Mouse (Mus musculus) midbrain, embryonic 16.5 days (tissue): ENCODE measurements around the gene Trpv2. TPM values are rescaled to one million over a fixed set of nuclear protein-coding genes. Genes with fewer than 3 reads are reported as not detected.

Experiments
- ATAC-seq: fragments of 200-750 bp; cut with Nextera tagmentation; 2 replicates; pipeline ENCODE4 v1.8.0; 2017; ENCODE audit warnings: moderate TSS enrichment
- H3K27ac ChIP-seq: fragments of 300-500 bp; sonication (generic); 2 replicates; pipeline ENCODE4 v1.5.1; 2014; ENCODE audit warnings: mild to moderate bottlenecking, low read length, mixed read lengths
- H3K27me3 ChIP-seq: fragments of 300-500 bp; sonication (generic); 2 replicates; pipeline ENCODE4 v1.6.1; 2014; ENCODE audit warnings: low read depth, low read length, mixed read lengths; ENCODE audit not compliant: control insufficient read depth, insufficient read depth
- H3K36me3 ChIP-seq: fragments of 300-500 bp; sonication (generic); 2 replicates; pipeline ENCODE4 v1.6.1; 2014; ENCODE audit warnings: mild to moderate bottlenecking, low read length, moderate library complexity, mixed read lengths; ENCODE audit not compliant: control insufficient read depth, insufficient read depth
- H3K4me1 ChIP-seq: fragments of 300-500 bp; sonication (generic); 2 replicates; pipeline ENCODE4 v1.6.1; 2014; ENCODE audit warnings: mild to moderate bottlenecking, low read length, mixed read lengths; ENCODE audit not compliant: control insufficient read depth, insufficient read depth
- H3K4me2 ChIP-seq: fragments of 300-500 bp; sonication (generic); 2 replicates; pipeline ENCODE4 v1.6.1; 2014; ENCODE audit warnings: mild to moderate bottlenecking, low read length, mixed read lengths
- H3K4me3 ChIP-seq: fragments of 300-500 bp; sonication (generic); 2 replicates; pipeline ENCODE4 v1.5.1; 2014; ENCODE audit warnings: low read depth, mild to moderate bottlenecking, low read length, moderate library complexity, mixed read lengths
- H3K9ac ChIP-seq: fragments of 300-500 bp; sonication (generic); 2 replicates; pipeline ENCODE4 v1.6.1; 2014; ENCODE audit warnings: low read depth, low read length, mixed read lengths
- H3K9me3 ChIP-seq: fragments of 300-500 bp; sonication (generic); replicated peaks from 2 replicates; pipeline ENCODE4 v1.6.1; 2014; ENCODE audit warnings: mild to moderate bottlenecking, low read length, mixed read lengths; ENCODE audit not compliant: control insufficient read depth, poor library complexity, severe bottlenecking
- WGBS: fragments of 180-500 bp; shearing (Covaris S2); extraction: QIAGEN DNeasy Blood & Tissue Kit; methylation state at CpG from one replicate; pipeline ENCODE4 v1.1.7; 2014; 5-methylcytosine and 5-hydroxymethylcytosine counted together
- polyA plus RNA-seq: library from polyadenylated mRNA; unstranded; fragments of >200 nt; fragmentation: Nextera tagmentation; extraction: Ambion mirVana; gene quantifications from 2 replicates; pipeline ENCODE4 v1.2.1, GENCODE M21; 2015

Gene Trpv2
- polyA plus RNA-seq, 1 experiment from 2014 or later: 43.7 TPM

DNA sequence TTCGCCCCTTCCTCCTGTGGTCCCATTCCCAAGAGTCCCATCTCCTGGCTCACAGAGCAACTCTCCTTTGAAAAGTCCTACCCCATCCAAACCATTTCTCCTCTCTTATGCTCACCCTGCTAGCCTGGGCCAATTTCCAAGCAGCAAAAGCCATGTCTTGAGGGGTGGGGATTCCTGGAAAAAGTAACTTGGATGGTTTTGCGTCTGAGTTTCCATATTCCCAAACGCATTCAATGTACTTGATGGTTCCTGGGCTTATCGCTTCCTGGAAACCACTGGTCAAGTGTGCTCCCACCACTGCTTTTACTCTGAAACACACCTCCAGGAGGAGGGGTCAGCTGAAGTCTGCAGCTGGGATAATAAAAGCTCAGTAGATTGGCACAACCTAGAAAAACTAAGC, 64.1 kb downstream of the Trpv2 start:
- Histone ChIP-seq H3K27me3 (no peaks in the 10 kb centered on the region), H3K4me1 (peaks cover 10% of the 10 kb centered on the region), H3K36me3 (no peaks in the 10 kb centered on the region), H3K9me3 (no peaks in the 10 kb centered on the region), H3K9ac (no peak overlapping the region), H3K27ac (no peak overlapping the region), H3K4me3 (no peak overlapping the region), H3K4me2 (no peak overlapping the region)
- ATAC-seq: no peak
- WGBS: 94% methylated on average over 4 of the region's 4 CpGs

DNA sequence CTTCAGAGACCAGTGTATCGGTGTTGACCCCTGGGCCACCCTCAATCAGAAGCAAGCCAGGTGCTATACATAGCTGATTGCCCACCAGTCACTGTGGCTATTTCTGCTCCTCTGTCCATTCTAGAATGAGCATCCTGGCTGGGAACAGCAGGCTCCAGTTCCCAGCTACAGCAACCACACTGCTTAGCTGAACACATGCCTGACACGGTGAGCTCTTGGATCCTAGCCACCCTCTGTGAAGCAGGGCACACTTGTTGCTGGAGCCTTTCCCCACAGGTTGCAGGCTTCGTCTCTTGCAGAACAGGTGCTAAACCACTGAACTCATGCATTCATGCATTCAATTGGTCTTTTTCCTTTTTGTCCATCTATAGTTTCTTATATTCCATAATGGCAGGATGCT, 66.1 kb downstream of the Trpv2 start:
- Histone ChIP-seq H3K36me3 (no peaks in the 10 kb centered on the region), H3K27ac (no peak overlapping the region), H3K4me2 (no peak overlapping the region), H3K4me1 (peaks cover 21% of the 10 kb centered on the region), H3K9ac (no peak overlapping the region), H3K4me3 (no peak overlapping the region), H3K9me3 (no peaks in the 10 kb centered on the region), H3K27me3 (no peaks in the 10 kb centered on the region)
- ATAC-seq: no peak
- WGBS: 78% methylated on average over 3 of the region's 3 CpGs

DNA sequence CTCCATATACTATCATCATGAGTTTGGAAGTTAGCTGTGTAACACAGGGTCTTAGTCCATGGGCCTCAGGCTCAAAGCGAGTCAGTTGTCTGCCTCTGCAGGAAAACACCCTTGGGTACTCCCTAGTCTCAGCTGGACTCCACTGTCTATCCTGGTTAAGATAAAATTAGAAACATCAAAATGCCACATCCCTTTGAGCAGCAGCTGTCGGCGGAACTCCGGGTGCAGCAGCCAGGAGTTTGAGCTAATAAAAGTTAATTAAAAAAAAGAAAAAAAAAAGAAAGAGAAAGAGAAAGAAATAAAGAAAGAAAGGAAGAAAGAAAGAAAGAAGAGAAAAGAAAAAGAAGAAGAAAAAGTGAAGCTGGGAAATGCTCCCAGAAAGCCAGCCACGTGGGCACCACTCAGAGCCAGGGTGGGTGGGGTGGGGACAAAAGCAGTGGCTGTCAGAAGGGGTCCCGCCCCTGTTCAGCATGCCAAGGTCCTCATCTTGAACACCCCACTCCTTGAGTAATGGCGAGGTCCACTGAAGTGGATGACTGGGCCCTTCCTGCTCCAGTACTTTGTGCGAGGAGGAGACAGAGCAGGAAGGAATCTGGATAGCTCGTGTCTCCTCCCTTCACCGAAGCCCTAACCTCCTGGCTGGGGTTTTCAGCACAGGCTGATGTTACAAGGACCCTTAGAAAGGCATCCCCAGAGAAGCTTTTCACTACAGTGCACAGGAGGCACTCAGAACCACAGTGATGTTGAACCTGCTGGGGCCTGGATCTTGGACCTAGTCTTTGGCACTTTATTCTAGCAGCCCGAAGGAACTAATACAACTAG, 67.9 kb downstream of the Trpv2 start:
- Histone ChIP-seq H3K4me1 (peaks cover 37% of the 10 kb centered on the region), H3K9ac (no peak overlapping the region), H3K27ac (no peak overlapping the region), H3K4me2 (no peak overlapping the region), H3K36me3 (no peaks in the 10 kb centered on the region), H3K4me3 (no peak overlapping the region), H3K9me3 (no peaks in the 10 kb centered on the region), H3K27me3 (no peaks in the 10 kb centered on the region)
- no peak for ATAC-seq
- WGBS: 51% methylated on average over 11 of the region's 11 CpGs

DNA sequence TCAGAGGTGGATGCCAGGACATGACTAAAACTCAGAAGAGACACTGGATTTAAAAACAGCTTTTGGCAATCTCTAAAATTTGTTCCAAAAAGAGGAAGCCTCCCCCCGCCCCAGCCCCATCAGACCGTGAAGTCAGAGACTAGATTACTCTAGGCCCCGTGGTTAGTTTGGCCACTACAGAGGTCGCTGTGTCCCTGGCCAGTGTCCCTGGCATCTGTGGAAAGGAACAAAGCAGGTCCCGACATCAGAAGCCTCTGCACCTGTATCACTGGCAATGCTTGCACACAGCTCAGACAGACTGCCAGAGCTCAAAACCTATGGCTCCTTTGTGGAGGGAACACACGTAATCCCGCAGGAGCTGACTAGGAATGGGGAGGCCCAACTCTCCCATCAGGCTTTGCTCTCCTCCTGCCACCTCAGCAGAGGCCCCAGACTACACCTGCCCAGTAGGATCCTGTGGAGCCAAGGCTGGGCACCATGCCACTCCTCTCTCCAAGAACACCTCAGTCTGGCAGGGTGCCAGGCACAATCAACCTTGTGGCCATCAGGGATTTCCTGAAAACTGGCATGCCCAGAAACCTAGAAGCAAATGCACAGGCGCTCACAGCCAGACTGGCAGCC, 68.8 kb downstream of the Trpv2 start:
- peak overlapping the region; percentile 44 for H3K27ac ChIP-seq
- H3K4me1 ChIP-seq: peaks cover 44% of the 10 kb centered on the region
- H3K4me2 ChIP-seq: no peak overlapping the region
- 72% methylated on average over 8 of the region's 8 CpGs for WGBS
- no peak overlapping the region for H3K4me3 ChIP-seq
- no peaks in the 10 kb centered on the region for H3K9me3 ChIP-seq
- H3K36me3 ChIP-seq: no peaks in the 10 kb centered on the region
- H3K27me3 ChIP-seq: no peaks in the 10 kb centered on the region
- ATAC-seq: no peak
- no peak overlapping the region for H3K9ac ChIP-seq

DNA sequence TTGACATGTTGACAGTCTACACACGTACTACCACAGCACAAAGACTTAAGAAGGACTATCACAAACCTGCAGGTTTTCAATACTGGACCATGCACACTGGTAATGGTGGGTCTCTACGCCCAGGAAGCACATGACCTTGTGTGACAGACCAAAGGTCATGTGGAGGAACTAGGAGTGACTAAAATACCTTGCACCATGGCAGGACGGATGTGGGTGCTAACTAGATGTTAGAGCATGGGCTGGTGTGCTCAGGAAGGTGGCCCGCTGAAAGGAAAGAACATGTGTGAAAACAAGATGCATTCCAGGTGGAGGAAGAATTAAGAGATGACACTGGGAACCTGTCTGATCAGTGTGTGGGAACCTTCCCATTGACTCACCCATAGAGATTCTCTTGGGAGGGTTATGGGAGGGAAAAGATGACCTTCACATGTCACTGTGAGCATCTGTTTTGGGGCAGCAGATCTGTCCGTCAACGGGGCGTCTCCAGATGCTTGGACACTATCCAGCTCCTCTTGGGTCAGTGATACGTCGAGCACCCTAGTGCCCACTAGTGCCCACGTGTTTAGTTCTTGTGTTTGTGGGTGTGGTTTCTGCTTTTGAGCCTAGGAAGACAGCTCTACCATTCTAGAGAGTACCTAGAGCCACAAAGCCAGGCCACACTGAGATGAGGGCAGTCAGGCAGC, 69.5 kb downstream of the Trpv2 start:
- 86% methylated on average over 10 of the region's 10 CpGs for WGBS

DNA sequence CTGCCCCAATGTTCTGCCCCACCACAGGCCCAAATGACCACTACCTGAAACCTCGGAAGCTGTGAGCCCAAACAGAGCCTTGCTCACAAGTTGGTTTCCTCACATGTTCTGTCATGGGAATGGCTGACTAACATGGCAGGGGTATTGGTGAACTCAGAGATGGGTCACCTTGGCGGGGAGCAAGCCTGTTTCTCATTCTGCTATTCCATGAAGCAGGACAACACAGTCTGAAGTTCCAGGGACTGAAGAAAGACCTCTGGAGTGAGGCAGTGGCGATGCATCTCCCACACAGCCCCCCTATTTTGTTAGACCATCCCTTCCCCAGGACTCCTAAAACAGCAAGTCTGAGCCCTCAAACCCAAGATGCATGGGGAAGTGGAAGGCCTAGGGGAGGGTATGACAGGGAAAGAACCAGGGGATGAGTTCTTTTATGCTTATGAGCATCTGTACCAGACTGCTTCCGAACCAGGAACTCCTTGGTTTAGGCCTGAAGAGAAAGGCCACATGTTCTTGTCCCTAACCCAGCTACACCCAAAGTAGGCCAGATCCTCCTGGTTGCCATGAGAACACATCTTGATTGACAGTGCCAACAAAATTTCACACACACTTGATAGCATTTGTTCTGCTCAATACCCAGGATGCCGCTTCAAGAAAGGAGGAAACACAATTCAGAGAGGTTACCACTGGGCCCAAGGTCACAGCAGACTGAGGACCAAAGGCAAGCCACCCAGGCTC, 70.5 kb downstream of the Trpv2 start:
- peaks cover 49% of the 10 kb centered on the region for H3K4me1 ChIP-seq
- peak overlapping the region; percentile 89 for H3K4me2 ChIP-seq
- 82% methylated on average over 5 of the region's 5 CpGs for WGBS
- no peak for ATAC-seq
- H3K9ac ChIP-seq: no peak overlapping the region
- H3K36me3 ChIP-seq: no peaks in the 10 kb centered on the region
- H3K27me3 ChIP-seq: no peaks in the 10 kb centered on the region
- no peak overlapping the region for H3K4me3 ChIP-seq
- H3K9me3 ChIP-seq: no peaks in the 10 kb centered on the region
- no peak overlapping the region for H3K27ac ChIP-seq

More for the DNA sequence above, 69.5 kb downstream of the Trpv2 start:
- Histone ChIP-seq H3K4me1 (peaks cover 44% of the 10 kb centered on the region), H3K27me3 (no peaks in the 10 kb centered on the region), H3K4me3 (no peak overlapping the region), H3K9me3 (no peaks in the 10 kb centered on the region), H3K27ac (0 out of 2 replicates have a peak overlapping the region, but pooled peaks have one; percentile 26), H3K9ac (no peak overlapping the region), H3K36me3 (no peaks in the 10 kb centered on the region), H3K4me2 (no peak overlapping the region)
- no peak for ATAC-seq

DNA sequence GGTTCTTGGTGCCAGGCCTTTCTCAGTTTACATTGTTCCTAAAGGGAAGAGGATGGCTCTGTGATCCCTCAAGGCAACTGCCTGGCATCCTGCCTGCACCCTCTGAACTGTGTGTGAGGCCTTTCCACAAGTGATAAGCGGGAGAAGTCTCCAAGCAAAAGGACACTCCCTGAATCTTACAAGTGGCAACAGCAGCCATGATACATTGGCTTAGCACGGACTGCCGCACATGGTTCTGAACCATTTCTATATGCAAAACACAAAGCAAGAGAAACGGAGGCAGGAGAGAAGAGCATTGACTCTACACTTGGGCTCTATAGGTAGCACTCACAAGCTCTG, 71.0 kb downstream of the Trpv2 start:
- no peaks in the 10 kb centered on the region for H3K27me3 ChIP-seq
- no peaks in the 10 kb centered on the region for H3K9me3 ChIP-seq
- H3K4me1 ChIP-seq: peaks cover 49% of the 10 kb centered on the region
- no peak for ATAC-seq
- H3K27ac ChIP-seq: no peak overlapping the region
- 81% methylated on average over 4 of the region's 4 CpGs for WGBS
- H3K4me3 ChIP-seq: no peak overlapping the region
- H3K36me3 ChIP-seq: no peaks in the 10 kb centered on the region
- H3K4me2 ChIP-seq: peak overlapping the region; percentile 89
- no peak overlapping the region for H3K9ac ChIP-seq

DNA sequence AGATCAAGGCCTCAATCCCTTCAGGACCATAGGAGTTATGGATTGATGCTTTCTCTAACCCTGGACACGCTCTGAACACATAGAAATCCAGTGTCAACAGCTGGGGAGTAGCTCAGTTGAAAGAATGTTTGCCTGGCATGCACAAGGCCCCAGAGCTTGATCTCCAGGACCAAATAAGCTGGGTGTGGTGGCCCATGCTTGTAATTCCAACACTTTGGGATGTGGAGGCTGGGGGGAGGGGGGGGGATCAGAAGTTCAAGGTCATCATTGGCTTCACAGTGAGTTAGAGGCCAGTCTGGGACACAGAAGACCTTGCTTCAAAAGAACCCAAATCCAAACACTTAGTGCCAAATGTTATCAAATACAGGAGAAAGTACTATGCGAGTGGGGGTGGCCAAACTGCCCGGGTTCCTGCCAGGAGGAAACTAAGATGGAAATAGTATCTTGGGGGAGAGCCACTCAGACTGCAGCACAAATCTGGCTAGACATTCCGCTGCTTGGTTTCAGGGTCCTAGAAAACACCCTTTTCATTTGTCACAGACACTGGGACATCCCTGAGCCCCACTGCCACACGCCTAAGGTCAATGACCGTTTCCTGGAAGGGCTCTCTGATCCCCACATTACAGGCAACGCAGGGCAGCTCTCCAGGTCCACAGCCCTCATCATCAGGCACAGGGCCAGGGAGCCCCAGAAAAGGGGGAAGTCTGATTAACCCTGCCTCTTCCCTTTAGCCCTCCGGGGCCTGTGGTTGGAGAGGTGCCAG, 71.6 kb downstream of the Trpv2 start:
- H3K4me3 ChIP-seq: peak overlapping the region; percentile 85
- H3K27ac ChIP-seq: peak overlapping the region; percentile 44
- peak overlapping the region; percentile 89 for H3K4me2 ChIP-seq
- peak overlapping the region; percentile 52 for H3K9ac ChIP-seq
- no peaks in the 10 kb centered on the region for H3K36me3 ChIP-seq
- 33% methylated on average over 8 of the region's 8 CpGs for WGBS
- H3K4me1 ChIP-seq: peaks cover 52% of the 10 kb centered on the region
- H3K27me3 ChIP-seq: no peaks in the 10 kb centered on the region
- H3K9me3 ChIP-seq: no peaks in the 10 kb centered on the region
- ATAC-seq: no peak
